Mouse (Mus musculus) cerebellum, postnatal 36 days (tissue): ENCODE data around the gene Hnrnpm.

Experiments
- DNase-seq, 2 experiments: peaks; one replicate each; pipeline ENCODE4 v3.0.0; 2021 to 2022; ENCODE audit warnings: mixed read lengths in 2 of 2

Hnrnpm gene

DNA sequence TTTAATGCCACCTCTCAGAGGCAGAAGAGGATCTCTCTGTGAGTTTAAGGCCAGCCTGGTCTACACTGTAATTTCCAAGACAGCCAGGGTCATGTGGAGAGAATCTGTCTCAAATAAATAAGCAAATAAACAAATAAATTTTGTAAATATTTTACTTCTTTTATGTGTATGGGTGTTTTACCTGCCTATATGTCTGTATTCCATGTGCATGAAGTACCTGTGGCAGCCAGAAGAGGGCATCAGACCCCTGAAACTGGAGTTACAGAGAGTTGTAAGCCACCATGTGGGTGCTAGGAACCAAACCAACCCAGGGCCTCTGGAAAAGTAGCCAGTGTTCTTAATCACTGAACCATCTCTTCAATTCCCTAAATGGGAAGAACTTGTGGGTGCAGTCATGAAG lies 89.4 kb downstream of the Hnrnpm start:
- no peak for DNase-seq
